Mouse (Mus musculus): ENCODE measurements around the gene Ap1m2.

DNA sequence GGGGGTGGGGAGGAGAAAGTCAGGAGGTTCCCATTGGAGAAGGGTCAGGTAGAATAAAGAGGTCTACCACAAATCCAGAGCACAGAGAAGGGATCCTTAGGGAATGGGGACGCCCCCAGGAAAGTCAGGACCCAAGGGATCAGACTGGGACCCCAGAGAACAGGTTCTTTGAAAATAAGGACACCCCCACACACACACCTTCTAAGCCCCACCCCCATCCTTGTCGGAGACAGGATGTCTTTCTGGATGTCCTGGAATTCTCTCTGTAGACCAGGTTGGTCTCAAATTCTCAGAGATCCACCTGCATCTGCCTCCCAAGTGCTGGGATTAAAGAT lies 22.8 kb downstream of the Ap1m2 start:
- TF ChIP-seq GATA1 (IDR thresholded peaks at IDR 0.05; ENCODE audit: borderline replicate concordance, low read length) (no peak), FLI1 (IDR thresholded peaks at IDR 0.05; ENCODE audit: low read length) (no peak)

All from megakaryocyte, embryonic 14.5 days (primary cell).